Mouse (Mus musculus) liver, embryonic 11.5 days (tissue): ENCODE results near the gene Gm21394. TPM values are rescaled to one million over a fixed set of nuclear protein-coding genes. Genes with fewer than 3 reads are reported as not detected.
"Not testable (repeated sequence)": the region's sequence is repeated elsewhere in the genome, so short reads cannot be mapped to it uniquely, and the experiment has no call there.

ENCODE experiments used
- ATAC-seq: fragments of 200-750 bp; cut with Nextera tagmentation; replicated peaks from 2 replicates; pipeline ENCODE4 v1.8.0; 2017; ENCODE audit warnings: moderate number of reproducible peaks, mild to moderate bottlenecking, moderate TSS enrichment, moderate library complexity; ENCODE audit not compliant: low FRiP score
- DNase-seq: peaks from one replicate; pipeline ENCODE4 v3.0.0-alpha.2; 2017; ENCODE audit warnings: low spot score
- H3K27ac ChIP-seq: fragments of 300-500 bp; sonication (generic); 2 replicates; pipeline ENCODE4 v1.5.1; 2014; ENCODE audit warnings: mild to moderate bottlenecking, low read depth, low read length, control low read depth
- H3K27me3 ChIP-seq: fragments of 300-500 bp; sonication (generic); replicated peaks from 2 replicates; pipeline ENCODE4 v1.6.1; 2014; ENCODE audit warnings: low read length, mixed read lengths; ENCODE audit not compliant: control insufficient read depth, insufficient read depth
- H3K36me3 ChIP-seq: fragments of 300-500 bp; sonication (generic); 2 replicates; pipeline ENCODE4 v1.6.1; 2014; ENCODE audit warnings: mild to moderate bottlenecking, low read length, moderate library complexity, mixed read lengths; ENCODE audit not compliant: control insufficient read depth, insufficient read depth
- H3K4me1 ChIP-seq: fragments of 300-500 bp; sonication (generic); replicated peaks from 2 replicates; pipeline ENCODE4 v1.6.1; 2014; ENCODE audit warnings: low read length, mixed read lengths; ENCODE audit not compliant: control insufficient read depth, insufficient read depth
- H3K4me2 ChIP-seq: fragments of 300-500 bp; sonication (generic); 2 replicates; pipeline ENCODE4 v1.6.1; 2014; ENCODE audit warnings: mild to moderate bottlenecking, control low read depth, moderate library complexity
- H3K4me3 ChIP-seq: fragments of 300-500 bp; sonication (generic); 2 replicates; pipeline ENCODE4 v1.5.1; 2014; ENCODE audit warnings: low read depth, low read length, control low read depth
- H3K9ac ChIP-seq: fragments of 300-500 bp; sonication (generic); 2 replicates; pipeline ENCODE4 v1.6.1; 2014; ENCODE audit warnings: low read depth, low read length, control low read depth
- H3K9me3 ChIP-seq: fragments of 300-500 bp; sonication (generic); 2 replicates; pipeline ENCODE4 v1.6.1; 2016; ENCODE audit warnings: low read length, inconsistent platforms, mixed read lengths; ENCODE audit not compliant: control insufficient read depth
- WGBS: fragments of 180-500 bp; shearing (Covaris S2); extraction: QIAGEN DNeasy Blood & Tissue Kit; methylation state at CpG from one replicate; pipeline ENCODE4 v1.1.7; 2014; 5-methylcytosine and 5-hydroxymethylcytosine counted together
- polyA plus RNA-seq: library from polyadenylated mRNA; unstranded; fragments of >200 nt; fragmentation: Nextera tagmentation; extraction: Ambion mirVana; gene quantifications from 2 replicates; pipeline ENCODE4 v1.2.1, GENCODE M21; 2014

The Gm21394 gene
- polyA plus RNA-seq = not detected in 2 replicates

DNA sequence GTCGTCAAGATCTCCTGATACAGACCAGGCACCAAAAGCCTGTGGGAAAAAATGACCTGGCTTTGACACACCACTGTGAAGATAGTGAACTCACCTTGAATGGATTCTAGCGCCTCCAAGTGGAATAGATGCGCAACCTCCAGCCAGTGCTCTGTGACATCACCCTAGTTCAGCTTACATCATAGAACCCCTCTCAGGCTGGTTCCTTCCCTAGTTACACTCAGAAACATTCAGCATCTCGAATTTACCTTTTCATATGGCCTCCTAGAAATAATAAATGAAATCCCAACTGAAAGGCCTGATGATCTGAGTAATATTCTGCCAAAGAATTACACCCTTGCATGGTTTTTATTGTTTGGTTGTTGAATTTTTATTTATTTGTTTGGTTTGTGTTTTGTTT, at the start of gene Gm21394:
TSS of gene Gm21394 (minus strand) at position 101 of the 400 bp plus-strand sequence.
- not testable (repeated sequence) for ATAC-seq, H3K9ac ChIP-seq, H3K36me3 ChIP-seq, H3K27me3 ChIP-seq, H3K27ac ChIP-seq, H3K4me1 ChIP-seq, H3K4me3 ChIP-seq, H3K4me2 ChIP-seq, DNase-seq, H3K9me3 ChIP-seq
- no CpG with 5 or more reads among the region's 4 CpGs for WGBS

Other genes starting within 250 kb of the Gm21394 start
- not detected in 2 replicates for gene Gm21409, start 181.8 kb upstream of the Gm21394 start, polyA plus RNA-seq